Mouse (Mus musculus): ENCODE data around the gene Mepe.

Gene Mepe

DNA sequence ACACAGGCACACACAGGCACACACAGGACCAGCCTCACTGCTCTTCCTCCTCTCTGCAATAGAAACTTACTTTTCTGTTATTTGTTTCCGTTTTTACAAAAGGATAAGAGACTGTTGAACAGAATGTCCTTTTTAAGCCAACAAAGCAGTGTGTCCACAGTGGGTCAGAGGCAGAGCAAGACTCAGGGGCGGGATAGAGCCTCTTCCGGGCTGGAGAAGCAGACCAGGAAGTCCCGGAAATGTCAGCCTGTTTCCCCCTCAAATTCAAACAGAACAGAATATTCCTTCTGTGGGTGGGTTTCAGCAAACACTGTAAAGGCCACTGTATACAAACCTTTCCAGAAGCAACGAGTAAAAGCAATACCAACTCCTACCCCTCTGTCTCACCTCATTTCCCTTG lies 26.7 kb downstream of the Mepe start:
- no peak for DNase-seq (ENCODE audit: low read depth)

DNA sequence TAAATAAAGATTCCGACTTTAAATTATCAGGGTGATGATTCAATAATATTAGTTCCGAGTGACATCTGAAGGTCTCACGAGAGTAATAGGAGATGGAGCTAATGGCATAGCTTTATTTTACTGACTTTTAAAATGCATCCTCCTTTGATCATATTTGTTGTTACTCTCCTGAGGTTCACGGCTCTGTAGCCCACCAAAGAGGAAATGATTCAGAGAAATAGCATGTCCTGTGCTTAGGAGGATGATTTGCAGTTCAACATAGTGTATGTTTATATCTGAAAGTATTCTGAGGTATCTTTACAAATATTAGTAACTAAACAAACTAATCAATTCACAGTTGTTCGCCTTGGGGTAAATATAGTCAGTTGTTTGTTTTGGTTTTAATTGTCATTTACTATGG lies 32.4 kb downstream of the Mepe start:
- DNase-seq (ENCODE audit: low read depth): no peak

DNA sequence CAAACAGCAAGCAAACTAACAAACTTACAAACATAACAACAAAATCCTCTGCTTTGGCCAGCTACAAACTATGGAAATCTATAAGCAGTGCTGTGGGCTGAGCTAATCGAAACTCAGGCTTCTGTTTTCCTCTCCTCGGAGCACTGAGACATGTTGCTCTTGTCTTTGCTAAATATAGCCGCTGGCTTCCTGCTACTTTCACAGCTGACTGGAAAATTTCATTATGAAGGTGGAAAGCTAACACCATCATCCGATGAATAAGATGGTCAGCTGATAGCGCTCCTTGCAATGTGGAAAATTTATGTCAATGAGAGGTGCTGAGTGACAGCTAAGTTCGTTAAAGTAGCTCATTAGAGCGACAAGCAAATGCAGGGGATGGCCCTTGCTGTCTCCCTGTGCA lies 33.5 kb downstream of the Mepe start:
- no peak for DNase-seq (ENCODE audit: low read depth)

DNA sequence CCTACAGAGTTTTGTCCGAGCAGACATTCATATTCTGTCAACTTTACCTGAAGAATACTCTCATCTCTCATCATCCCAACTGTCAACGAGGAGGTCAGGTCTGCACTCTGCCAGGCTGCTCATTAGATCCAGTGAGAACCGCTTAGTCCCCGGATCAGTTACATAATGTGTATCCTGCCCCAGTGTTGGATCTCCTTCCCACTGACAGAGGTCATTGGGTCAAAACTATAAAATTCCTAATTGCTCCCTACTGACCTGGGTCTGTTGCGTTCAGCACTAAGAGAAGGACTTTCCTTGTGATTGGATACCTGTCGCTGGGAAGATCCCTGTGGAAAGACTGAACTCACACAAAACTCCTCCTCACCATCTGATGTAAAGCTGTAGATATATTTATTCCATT lies 34.1 kb downstream of the Mepe start:
- DNase-seq (ENCODE audit: low read depth): no peak

DNA sequence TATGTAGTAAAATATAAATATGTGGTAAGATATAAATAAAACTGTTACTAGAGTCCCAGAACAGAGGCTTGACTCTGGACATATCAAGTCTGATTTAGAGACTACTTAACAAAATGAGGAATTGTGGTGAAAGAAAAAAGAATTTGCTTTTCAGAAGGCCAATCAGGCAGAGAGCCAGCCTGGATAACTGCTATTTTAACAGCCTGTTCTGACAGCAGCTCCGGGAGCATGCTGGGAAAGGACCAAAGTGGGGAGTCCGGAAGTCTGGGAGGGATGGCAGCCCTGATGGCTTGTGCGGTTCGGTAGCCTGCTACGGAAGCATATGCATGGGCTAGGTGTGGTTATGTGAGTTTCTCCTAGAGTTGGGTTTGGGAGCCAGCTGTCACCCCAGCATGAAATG lies 45.5 kb downstream of the Mepe start:
- no peak for DNase-seq (ENCODE audit: low read depth)

DNA sequence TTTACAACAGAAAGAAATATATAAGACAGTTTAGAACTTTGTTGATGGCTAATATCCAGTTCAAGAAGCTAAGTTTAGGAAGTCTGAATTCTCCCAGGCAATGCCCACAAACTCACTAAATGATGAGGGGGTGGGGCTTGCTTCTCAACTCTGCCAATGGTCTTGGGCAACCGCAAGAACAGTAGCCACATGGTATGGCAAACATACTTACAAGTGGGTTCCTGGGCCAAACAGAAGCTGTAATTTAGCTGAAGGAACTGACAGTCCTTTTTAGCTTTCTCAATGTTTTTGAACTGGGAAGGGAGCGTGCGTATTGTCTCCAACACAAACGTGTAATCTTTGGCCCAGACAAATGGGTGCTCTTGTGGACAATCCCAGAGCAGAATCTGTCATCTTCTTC lies 46.2 kb downstream of the Mepe start:
- no peak for DNase-seq (ENCODE audit: low read depth)

DNA sequence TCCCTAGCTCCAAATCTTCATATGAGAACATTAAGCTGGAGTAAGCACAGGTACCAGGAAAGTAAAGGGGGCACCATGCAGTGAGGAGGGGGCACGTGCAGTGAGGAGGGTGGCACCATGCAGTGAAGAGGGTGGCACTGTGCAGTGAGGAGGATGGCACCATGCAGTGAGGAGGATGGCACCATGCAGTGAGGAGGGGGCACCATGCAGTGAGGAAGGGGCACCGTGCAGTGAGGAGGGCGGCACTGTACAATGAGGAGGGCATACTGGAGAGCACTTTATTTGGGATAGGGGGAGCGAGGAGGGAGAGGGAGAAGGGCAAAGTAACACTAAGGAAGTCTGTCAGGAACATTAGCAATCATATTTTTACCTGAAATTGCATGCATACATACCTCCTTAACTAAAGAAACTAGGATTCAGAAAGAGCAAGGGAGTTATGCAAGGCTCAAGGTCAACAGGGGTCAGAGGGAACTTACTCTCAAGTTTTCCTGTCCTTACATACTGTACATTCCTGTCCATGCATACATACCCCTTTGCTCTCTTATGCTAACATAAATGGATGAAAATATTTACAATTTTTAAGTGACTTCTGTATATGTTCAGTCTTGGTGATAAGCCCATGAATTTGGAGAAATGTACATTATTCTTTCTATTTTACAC lies 48.6 kb downstream of the Mepe start:
- no peak for DNase-seq (ENCODE audit: low read depth)

DNA sequence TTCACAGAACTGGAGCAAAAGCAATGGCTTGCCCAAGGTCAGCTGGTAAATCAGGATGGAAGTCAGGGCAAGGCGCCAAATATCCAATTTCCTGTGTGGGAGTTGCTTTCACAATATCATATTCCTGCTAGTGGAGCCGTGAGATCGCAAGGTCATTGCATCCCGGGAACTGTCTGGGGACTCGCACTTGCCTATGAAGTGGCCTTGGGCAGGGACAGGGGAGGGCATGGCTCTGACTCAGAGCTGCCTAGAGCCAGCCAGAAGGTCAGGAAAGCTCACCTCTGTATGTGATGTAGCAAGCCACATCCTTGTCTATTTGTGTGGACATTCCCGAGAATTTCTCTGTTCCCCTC lies 49.2 kb downstream of the Mepe start:
- DNase-seq (ENCODE audit: low read depth): no peak

DNA sequence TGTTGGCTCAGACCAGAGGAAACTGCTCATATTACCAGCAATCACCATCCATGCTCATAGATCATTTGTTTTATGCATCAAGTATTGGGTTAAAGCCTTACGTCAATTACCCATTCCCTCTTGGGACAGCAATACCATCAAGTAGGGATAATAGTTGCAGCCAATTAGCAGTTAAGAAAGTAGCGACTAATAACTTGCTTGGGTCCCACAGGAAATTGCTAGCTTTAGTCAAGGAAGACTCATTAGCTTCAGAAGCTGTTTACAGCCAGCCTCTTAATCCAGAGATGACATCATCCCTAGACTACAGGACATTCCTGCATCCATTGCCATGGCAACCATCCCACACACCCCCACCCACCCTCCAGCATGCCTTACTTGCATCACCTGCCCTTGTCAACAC lies 50.0 kb downstream of the Mepe start:
- no peak for DNase-seq (ENCODE audit: low read depth)

DNA sequence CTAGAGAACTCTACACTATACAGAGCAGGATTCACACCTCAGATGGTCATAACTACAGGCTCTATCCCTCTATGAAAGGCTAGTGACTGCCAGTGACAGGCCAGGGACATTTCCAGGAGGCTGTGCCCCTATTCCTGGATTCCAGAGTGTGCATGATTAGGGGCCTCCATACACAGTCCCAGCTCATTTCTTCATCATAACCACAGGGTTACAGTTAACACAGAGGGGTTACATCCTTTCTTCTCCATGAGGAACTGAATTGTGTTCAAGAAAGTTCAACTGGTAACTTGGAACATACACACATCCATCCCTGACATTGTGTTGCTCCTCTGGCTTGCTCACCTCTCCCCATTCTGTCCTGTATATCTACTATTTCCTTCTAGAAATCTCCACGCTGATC lies 51.8 kb downstream of the Mepe start:
- no peak for DNase-seq (ENCODE audit: low read depth)

DNA sequence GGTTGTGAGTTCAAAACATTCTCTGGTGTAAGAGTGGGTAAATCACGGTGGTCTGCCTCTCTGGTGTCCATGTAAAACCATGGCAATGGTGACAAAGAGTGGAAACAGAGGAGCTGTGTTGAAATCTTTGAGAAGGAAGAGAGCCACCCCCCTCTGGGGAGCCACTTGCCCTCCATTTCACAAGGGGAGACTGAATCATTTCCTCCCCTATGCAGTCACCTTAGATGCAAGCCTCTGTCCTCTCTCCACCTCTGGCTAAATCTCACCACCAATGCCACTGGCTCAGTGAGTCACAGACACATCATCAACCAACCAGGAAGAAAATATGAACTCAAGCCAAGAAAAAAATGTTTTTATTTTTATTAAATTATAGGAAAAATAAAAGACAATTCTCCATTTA lies 55.4 kb downstream of the Mepe start:
- DNase-seq (ENCODE audit: low read depth): no peak

DNA sequence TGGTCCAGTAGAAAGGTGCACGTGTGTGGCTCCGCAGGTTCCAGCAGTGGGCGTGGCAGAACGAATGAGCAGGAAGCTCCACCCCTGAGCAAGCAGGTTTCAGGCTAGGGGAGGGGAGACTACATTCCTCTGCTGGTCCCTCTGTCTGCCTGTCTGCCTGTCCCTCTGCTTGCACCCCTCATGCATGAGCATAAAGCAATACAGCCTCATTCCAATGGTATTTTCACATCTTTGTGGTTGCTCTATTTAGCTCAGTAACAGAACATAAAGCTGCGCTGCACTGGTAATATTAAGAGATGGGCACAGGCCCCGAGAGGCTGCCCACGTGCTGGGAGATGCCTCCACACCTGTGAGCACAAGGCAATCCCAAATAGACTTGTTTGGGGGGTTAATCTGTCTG lies 56.5 kb downstream of the Mepe start:
- no peak for DNase-seq (ENCODE audit: low read depth)

DNA sequence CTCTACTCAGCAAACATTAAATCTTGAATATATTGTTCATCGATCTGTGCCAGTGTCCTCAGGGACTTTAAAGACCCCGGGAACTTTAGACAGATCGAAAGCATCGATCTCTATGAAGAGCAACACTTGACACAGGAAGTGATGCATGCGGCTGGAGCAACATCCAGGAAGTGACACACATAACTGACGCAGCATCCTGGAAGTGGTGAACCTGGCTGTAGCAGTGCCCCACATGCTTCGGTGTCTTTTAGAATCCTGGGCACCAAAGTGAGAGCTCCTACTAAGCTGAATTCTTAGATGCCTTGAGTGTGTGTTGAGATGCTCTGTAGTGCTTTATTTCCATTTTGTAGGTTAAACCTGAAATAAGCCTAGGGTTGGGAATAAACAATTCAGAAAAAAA lies 59.4 kb downstream of the Mepe start:
- DNase-seq (ENCODE audit: low read depth): no peak

DNA sequence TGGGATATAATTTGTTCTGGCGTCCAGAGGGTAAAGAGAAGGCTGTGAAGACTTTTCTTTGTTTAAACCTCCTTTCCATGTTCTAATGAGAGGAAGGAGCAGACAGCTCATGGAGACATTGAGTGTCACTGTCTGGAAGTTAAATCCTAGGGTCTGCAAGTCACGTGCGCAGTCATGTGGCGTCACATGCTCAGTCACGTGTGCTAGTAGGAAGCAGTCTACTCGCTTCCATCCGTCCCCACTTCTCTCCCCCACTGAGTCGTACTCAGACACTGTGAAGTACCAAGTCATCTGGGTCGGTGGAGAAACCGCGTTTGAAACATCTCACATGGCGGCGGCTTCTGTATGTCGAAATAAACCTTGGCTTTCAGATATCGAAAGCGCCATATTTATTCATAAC lies 60.4 kb downstream of the Mepe start:
- no peak for DNase-seq (ENCODE audit: low read depth)

DNA sequence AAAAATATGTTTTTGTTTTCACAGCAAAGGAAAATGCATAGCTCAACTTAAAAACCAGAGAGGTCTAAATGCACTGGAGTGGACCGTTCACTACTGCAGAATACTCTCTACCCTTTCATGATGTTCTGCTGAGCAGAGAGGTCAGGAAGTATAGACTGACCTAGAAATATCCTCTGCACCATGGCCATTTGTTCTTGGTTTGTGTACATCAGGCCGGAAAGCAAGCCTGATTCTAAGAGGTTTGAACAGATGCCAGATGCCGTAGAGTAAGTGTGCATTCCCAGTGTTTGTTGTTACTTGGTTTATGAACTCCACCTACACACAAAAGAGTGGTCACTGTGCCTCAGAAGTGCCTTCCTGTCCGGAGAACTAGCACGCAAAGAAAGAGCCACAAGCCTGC lies 61.8 kb downstream of the Mepe start:
- DNase-seq (ENCODE audit: low read depth): no peak

All from induced T-regulatory cell, adult 2 months (primary cell).